Mouse (Mus musculus) heart, adult 2 months (tissue): ENCODE measurements around the gene Tmem50b.

Experiments used
- EP300 ChIP-seq: fragments of 200-500 bp; IDR thresholded peaks from 2 replicates; pipeline ENCODE4 v1.6.1; 2011; ENCODE audit warnings: low read depth, low read length, control low read depth; ENCODE audit not compliant: insufficient read depth
- POLR2A ChIP-seq: fragments of 200-500 bp; IDR thresholded peaks from 2 replicates; pipeline ENCODE4 v1.6.1; 2011; ENCODE audit warnings: mild to moderate bottlenecking, low read depth, low read length, control low read depth; ENCODE audit not compliant: insufficient read depth

- no peak for TF ChIP-seq POLR2A
- TF ChIP-seq EP300 = no peak
These were observed 15.3 kb downstream of the Tmem50b start for GRCm38 (mm10) chr16:91582307-91582706.
